Mouse (Mus musculus) gastrocnemius, postnatal 36 days (tissue): ENCODE measurements at regions not wholly inside any gene's neighbourhood (a gene's known extent, or its start where the extent isn't known, plus 50 kb on each side); places are given as distances from the start of the nearest gene placed in this dataset.

Source experiments
- DNase-seq, 2 experiments: peaks; one replicate each; pipeline ENCODE4 v3.0.0; 2022
- intact Hi-C: fragments of 180-260 bp; cut with DNase I; formaldehyde crosslinking; loops from one replicate; pipeline ENCODE4 v1.15.1; 2025

DNA sequence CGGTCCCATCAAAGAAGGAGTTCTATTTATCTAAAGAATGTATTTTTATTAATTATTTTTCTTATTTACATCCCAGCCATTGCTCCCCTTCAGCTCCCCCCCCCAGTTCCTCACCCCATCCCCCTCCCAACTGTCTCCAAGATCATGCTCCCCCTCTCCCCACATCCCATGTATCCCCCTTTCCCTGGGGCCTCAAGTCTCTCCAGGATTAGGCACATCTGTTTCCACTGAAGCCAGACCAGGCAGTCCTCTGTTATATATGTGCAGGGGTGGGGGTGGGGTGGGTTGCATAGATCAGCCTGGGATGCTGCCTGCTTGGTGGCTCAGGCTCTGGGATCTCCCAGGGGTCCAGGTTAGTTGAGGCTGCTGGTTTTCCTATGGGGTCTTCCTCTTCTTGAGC, 316.8 kb upstream of the Pappa start:
- intact Hi-C loops, result no loop called here
- DNase-seq, result no peak

DNA sequence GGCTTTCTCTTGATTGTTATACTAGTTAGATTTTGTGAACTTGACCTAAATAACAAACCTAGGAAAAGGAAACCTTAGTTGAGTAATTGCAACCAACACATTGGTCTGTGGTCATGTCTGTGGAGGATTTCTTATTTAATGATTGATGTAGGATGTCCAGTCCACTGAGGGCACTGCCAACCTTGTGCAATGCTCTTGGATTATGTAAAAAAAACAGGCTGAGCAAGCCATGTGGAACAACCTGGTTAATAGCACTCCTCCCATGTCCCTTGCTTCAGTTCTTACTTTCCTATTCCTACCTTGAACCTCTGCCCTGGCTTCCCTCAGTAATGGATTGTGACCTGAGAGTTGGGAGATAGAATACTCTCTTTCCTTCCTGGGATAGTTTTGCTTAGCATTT, 312.0 kb upstream of the Pappa start:
- no peak for DNase-seq
- intact Hi-C loops, result no loop called here

DNA sequence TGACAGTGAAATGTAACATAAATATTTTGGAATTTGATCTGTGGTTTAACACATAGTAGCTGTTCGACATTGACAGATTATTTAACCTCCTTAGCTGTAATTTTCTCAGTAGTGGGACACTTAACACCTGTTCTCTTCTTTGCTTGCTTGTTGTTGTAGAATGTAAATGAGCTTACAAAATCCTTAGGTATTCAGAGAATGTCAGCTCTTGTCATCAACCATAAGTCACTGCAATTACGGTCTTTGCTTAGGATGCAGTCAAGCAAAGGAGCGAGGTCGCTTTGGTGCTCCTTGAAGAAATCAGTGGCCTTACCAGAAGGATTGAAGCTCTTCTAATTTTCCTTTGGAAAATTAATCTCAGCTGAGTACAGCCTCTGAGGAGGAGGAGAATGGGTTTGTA, 311.2 kb upstream of the Pappa start:
- DNase-seq, result no peak
- intact Hi-C loops, result no loop called here

DNA sequence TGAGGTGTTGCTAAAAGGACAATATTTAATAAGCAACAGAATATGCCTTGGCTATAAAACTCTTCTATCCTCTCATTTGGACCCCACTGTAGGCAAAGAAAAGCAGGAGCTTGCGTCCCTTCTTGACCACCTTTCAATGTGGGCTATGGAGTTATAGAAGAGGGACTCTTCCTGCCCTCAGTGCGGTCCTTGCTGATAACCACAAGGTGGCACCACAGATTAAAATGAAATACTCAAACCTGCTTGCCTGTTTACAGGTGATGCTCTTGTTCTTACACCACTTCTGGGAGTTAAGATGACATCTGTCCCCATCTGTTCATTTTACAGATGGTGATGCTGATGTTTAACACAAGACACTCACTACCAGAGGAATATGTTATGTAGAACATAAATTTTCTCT, 291.1 kb upstream of the Pappa start:
- no peak for DNase-seq
- intact Hi-C loops, result loop anchor here (5.0 to 10.0 kb wide), 2 partner anchors 664 to 752 kb away; no protein-coding TSS in a partner anchor

DNA sequence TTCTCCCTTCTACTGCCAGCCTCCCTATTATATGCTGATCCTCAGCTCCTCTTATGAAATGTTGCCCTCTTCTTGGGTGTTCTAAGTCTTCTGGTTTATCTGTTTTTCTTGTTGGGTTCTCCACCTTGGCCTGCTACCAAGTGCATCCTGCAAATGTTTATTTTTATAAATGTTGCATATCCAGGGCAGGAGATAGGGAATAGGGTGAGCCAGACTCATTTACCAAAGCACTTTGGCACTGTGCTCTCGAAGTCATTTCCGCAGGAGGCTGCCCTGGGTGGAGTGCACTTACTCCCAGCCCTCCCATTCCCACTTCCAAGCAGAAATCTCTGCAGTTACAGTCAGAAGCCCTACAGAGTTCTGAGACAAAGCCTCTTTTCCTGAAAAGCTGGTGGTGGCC, 249.5 kb upstream of the Pappa start:
- no peak for DNase-seq
- intact Hi-C loops, result no loop called here

DNA sequence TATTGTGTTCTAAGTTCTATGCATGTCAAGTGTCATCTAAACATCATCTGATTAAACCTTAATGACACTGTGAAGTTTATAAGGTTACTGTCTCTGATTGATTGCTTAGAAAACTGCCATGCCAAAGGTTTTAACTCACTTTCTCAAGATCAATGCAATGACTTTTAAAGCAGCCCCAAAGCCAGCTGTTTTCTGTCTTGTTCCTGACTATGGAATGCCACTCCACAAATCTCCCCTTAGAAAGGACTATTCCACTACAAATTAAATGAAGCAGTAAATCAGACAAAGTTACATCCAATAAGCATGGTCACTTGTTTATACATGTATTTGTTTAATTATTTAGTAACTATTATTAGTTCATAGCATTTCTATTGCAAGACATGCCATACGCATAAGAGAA, 247.1 kb upstream of the Pappa start:
- intact Hi-C loops, result no loop called here
- DNase-seq, result no peak

DNA sequence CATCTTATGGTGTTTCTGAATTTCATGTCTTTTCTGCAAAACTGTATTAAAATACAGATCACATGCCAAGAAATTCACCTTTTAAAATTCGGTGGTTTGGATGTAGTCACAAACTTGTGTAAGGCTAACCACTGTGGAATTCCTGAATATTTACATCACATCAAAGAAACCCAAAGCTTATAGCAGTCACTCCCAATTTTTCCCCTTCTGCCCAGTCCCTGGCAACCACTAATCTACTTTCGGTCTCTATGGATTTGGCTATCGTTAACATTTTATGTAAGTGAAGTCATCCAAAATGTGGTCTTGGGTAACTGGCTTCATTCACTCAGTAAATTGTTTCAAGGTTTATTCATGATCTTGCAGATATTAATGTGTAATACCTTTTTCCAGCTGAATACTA, 226.0 kb upstream of the Pappa start:
- intact Hi-C loops, result no loop called here
- DNase-seq, result no peak

DNA sequence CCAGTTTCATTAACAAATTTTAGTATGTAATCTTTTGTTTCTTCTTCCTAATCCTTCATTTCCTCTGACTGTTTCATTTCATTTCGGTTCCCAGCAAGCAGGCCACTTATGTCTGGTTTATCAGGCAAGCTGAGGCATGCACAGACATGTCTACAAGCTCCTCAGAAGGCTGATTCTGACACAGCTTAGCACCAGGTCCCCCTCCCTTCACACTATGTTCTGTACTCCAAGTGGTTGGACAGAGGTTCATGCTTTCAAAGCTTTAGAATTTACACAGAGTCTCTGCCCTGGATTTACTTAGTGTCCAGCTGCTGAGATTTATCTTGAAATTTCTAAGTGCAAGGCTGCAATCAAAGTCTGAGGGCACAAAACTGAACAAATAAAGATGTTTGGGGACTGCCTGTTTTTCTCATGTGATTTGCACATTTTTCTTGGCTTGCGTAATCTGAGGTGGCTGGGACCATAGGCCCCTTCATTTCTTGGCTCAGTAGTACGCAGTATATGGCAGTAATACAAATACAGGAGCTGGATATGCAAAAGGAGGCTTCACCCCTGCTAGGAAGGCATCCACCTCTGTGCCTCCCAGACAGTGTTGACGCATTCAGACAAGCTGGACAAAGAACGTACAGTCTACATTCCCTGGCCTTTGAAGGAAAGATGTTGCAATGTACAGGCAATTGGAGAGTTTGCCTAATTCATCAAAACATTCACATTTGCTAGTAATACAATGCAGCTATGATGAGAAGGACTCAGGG, 222.7 kb upstream of the Pappa start:
- intact Hi-C loops, result no loop called here
- DNase-seq, result no peak

DNA sequence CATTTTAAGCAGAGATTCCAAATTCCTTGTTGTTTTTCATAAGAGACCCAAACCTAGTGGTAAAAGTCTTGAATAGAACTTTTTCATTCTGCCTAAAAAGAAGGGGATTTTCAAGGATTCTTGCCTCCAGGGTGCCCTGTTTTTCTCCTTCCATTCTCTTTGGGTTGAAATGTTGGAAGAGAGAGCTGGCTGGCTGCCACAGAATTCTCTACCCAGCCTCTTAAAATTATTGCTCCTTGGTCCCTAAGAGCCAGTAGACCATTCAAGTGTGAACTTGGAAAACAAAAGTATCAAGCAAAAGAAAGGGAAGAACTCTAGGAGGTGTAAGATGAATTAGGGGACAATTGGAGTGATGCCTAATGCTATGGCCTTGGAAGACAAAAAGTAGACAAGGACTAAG, 200.2 kb upstream of the Pappa start:
- intact Hi-C loops, result no loop called here
- DNase-seq, result no peak

DNA sequence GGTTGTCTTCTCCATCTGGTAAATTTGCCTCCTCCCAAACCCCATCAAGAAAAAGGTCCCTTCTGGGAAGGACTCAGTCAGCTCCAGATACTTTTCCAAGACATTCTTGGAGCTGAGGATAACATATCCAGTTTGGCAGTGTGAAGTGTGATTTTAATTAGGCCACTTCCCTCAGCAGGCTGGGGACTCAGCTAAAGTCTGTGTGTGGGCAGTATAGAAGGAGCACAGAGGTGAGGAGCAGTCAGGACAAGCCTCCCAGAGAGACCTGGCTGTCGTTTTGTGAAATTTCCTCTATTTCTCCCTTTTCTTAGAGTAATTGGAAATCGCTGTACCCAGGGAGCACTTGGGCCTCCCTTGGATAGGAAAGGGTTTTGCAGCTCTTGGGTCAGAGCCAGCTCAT, 195.4 kb upstream of the Pappa start:
- no peak for DNase-seq
- intact Hi-C loops, result no loop called here

DNA sequence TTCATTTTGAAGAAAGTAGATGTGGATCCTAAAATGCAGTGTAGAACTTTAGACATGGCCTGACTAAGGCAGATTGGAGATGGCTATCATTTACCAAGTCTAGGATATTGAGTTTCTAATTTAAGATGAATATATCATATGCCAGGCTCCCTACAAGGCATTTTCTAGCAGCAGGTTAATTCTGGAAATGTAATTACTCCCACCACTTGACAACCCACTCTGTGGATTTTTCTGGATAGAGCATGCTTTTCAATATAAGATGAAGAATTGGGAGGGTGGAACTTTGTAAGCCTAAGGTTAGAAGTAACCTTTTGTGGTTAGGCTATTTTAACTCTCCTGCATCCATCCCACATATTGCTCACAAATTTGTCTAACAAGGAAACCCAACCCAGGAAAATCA, 178.4 kb upstream of the Pappa start:
- intact Hi-C loops, result no loop called here

DNA sequence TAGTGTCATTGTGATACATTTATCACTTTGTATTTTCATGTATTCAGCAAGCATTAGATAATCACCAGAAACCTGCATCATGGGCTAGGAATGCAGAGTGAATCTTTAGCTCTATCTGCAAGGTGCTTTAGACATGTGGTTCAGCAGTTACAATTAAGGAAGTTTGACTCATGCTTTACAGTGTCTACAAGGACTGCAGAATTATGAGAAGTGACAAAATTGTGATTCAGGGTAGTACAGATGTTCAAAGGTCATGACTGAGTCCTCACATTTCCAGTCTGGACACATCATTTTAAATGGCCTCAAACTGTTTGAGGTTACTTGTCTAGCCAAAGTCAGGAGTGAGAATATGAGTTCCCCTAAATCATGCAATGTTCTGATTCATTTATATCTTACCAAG, 171.3 kb upstream of the Pappa start:
- intact Hi-C loops, result no loop called here
- DNase-seq, result no peak

More for the DNA sequence above, 178.4 kb upstream of the Pappa start:
- no peak for DNase-seq

DNA sequence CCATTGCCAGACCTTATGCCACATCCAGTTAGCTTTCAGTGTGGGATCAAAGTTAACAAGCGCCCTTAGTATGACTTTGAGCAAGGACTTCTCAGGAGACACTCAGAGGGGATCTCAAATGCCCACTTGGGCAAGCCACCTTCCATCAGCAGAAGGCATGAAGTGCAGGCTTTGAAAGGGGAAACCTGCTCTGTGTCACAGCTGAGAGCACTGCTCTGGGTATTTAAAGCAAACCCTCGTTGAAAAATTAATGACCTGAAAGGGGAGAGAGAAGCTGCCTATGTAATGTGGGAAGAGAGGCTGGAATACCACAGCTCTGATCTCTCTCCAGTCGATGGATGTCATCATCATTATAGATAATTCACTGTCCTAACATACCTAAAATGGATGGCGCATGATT, 165.1 kb upstream of the Pappa start:
- intact Hi-C loops, result no loop called here
- DNase-seq, result no peak

DNA sequence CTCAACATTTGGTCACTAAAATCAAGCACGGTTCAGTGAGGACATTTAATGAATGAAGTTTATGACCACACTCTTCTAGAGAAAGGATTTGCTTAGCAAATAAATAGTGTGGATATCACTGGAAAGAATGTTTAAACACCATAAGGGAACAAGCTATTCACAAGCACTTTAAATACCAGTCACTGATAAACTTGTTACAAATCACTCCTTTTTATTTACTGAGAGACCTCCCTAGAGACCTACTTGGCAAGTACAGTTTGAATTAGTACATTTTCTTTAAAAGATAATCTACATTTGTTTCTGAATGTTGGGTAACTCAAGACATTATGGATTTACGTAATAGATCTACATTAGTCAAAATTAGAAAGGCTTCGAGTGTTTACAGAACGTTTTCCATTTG, 162.2 kb upstream of the Pappa start:
- intact Hi-C loops, result no loop called here
- DNase-seq, result no peak
